Mouse (Mus musculus) testis, adult 2 months (tissue): Measurements from ENCODE around the gene Ostn.

Experiments used
- CTCF ChIP-seq: fragments of 200-500 bp; IDR thresholded peaks from 2 replicates; pipeline ENCODE4 v1.5.1; 2012; ENCODE audit warnings: low read depth, mild to moderate bottlenecking, inconsistent platforms, low read length, moderate library complexity; ENCODE audit not compliant: control insufficient read depth, insufficient read depth, insufficient replicate concordance
- POLR2A ChIP-seq: fragments of 200-500 bp; IDR thresholded peaks from 2 replicates; pipeline ENCODE4 v1.6.1; 2012; ENCODE audit warnings: low read depth, mild to moderate bottlenecking, inconsistent platforms, low read length, moderate library complexity; ENCODE audit not compliant: control insufficient read depth

DNA sequence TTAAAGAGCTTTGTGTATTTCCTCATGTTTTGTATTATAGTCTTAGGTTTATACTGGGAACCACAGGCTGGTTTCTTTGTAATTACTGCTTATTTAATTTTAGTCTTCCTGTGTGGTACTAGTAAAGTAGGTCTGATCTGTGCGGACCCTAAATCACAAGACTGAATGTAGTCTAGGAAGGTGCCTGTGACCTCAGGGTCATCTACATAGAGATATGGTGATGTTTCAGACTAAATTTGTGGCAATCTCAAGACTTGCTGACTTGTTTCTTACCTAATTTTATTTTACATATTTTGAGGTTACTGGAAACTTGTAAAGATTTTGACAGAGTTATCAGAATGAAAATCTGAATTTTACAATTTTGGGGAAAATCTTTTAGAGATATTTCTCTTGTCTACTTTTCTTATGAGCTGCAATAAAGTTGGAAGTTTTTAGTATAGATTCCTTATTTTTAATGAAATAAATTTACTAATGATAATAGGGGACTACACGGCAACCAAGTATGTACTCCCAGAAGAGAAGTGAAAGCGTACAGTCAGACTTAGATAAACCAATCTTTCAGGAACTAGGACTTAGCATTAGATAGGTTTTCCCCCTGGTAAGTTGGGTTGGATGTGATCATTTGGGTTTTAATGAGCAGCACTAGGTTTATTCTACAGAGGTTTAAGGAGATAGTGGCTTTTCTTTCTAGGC lies 91.9 kb downstream of the Ostn start:
- TF ChIP-seq POLR2A, result no peak
- no peak for TF ChIP-seq CTCF
